Mouse (Mus musculus) left cerebral cortex, adult 9 months (tissue): ENCODE results near the gene Nudt16.
A peak's percentile ranks its signal among the peaks of the same experiment; 100 is the strongest.
"Not testable (repeated sequence)": the region's sequence is repeated elsewhere in the genome, so short reads cannot be mapped to it uniquely, and the experiment has no call there.

Experiments used
- DNase-seq, 2 experiments: peaks; one replicate each; pipeline ENCODE4 v3.0.0; 2022; ENCODE audit warnings: low spot score in 2 of 2

Gene Nudt16

DNA sequence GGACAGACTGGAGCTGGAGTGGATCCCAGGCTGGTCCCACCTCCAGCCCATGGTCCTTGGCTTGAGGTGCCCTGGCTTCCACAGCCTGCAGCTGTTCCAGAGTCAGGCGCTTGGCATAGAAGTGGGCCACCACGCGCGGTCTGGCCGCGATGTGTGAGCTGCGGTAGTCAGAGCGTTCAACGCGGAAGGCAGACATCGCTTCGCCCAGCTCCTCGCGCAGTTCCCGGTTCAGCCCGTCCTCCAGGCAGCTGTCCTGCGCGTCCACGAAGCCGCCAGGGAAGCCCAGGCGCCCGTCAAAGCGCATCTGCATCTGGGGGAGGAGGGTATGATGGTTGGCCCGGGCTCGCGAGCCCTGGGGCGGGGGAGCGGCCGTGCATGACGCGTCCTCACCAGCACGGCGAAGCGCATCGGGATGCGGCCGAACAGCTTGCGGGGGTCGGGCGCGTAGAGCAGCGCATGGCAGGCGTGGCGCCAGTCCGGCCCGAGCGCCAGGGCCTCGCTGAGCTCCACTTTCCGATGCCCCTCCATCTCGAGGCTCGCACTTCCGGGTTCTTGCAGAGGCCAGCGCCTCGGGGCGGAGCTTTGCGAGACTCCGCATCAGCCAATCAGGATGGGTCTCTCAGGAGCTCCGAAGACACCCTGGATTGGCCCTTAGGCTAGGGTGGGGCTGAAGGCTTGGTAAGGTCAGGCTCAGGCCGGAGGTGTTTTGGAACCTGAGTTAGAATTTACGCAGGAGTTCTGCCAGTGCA lies at the start of gene Nudt16:
Nudt16 (minus strand) TSS at position 572 of the 749 bp plus-strand sequence.
- DNase-seq: peak; percentile 81 to 90

- DNase-seq: no peak
Observed at GRCm38 (mm10) chr9:105144992-105145391, 13.4 kb upstream of the Nudt16 start, which contains the start of gene 1700080E11Rik. 1700080E11Rik (minus strand) TSS chr9:105145092.

GRCm38 (mm10) chr9:105139204-105139603 lies 7.6 kb upstream of the Nudt16 start:
- DNase-seq: no peak

DNA sequence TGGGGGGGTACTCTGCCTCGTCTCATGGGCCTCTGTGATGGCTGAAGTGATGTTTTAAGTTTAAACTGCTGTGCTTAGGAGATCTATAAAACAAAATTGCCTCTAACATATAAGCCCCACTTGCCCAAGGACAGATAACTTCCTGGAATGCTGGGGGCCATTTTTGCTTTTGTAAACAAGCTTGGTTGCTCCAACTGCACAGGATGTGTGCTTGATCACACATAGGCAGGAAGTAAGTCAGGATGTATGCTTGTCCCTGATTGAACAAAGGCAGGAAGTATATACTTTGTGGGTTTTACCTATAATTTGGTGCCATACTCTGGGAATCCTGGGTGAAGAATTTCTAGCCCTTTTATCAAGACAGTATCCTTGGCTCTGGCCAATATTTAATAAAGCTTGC lies 4.8 kb upstream of the Nudt16 start:
- no peak for DNase-seq

- no peak for DNase-seq
Observed at GRCm38 (mm10) chr9:105134536-105134935, 2.9 kb upstream of the Nudt16 start.

DNA sequence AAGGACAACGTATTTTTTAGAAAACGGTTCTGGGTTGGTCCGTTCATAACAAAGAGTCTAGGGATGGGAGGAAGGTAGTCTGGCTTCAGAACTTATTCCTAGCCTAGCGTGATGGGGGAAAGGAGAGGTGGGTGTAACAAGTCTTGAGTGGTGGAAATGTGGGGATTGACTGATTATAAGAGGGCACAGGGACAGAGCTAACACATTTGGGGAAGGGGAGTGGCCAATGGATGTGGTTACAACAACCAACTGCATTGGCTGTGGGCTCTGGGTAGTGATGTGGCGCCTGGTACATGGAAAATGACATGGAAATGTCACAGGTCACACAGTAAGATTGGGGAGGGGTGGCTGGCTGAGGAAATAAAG lies 361 bp upstream of the Nudt16 start:
- DNase-seq: no peak

- no peak for DNase-seq
Observed at GRCm38 (mm10) chr9:105130331-105130730, 1.3 kb downstream of the Nudt16 start.

DNA sequence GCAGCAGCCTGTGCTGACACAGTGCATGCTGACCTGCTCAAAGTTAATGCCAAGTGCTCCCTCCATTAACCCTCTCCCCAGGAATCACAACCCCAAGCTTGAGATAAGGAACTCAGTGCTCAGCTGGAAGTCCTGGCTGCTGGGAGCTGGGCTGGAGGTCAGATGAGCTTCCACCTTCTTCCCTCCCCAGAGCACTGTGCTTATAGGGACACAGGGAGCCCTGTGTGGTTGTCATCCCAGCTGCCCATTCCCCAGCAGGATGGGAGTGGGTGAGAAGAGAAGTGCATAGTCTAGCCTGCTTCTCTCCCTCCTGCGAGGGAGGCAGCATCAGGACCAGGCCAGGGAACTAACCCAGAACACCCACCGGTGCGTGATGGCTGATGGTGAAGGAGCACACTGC lies 6.4 kb downstream of the Nudt16 start:
- DNase-seq: not testable (repeated sequence)

- no peak for DNase-seq
Observed at GRCm38 (mm10) chr9:105103893-105104292, 27.7 kb downstream of the Nudt16 start.

DNA sequence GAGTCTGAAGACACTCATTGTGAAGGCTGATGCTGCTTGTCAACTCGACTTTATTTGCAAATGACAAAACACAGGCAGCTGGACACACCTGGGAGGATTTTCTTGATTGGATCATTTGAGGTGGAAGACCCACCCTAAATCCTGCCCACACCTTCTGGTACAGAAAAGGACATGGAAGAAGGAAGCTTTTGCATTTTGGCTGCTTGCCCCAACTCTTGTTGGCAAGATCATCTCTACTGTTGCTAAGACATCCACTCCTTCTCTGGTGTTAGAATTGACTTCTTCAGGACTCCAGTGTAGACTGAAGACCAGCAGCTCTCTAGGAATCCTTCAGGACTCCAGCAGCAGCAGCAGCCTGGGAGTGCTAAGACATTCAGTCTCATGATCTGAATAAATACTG lies 29.7 kb downstream of the Nudt16 start:
- peak in 1 of 2 experiments; percentile 17 for DNase-seq

DNA sequence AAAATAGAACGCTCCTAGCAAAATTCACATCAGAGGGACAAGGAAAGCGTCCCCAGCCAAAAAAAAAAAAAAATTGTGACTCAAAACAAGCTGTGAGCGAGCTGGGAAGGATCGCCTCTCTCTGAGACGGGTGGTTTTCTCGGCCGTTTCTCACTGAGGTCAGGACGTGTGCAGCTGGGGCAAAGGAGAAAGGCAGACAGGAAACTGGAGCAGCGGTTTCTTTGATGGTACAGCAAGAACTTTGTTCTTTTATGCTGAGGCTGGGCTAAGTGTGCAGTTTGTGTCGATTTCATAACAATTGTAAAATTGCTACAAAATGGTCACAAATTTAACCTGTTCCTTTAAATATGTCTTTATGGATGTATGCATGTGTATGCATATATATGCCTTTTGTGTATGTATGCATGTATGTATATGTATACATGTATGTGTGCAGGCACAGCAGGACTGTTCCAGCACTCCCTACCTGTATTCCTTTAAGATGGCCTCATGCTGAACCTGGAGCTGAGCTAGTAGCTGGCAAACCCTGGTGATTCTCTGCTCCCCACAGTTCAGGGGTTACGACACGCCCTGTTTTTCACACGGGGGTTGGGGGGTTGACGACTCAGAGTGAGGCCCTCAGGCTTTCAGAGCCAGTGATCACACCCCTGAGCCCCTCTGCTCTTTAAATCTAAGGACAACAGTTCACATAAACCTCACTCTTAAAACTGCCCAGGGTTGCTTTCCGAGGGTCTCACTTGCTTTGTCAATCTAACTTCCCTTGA lies 30.6 kb downstream of the Nudt16 start:
- no peak for DNase-seq

GRCm38 (mm10) chr9:105080246-105080645 lies 51.4 kb downstream of the Nudt16 start:
- no peak for DNase-seq
